Mouse (Mus musculus) cerebellum, postnatal 25 days (tissue): Measurements from ENCODE around the gene Deaf1.

ENCODE experiments used
- DNase-seq, 2 experiments: peaks; one replicate each; pipeline ENCODE4 v3.0.0; 2021; ENCODE audit warnings: mixed read lengths in 2 of 2

Deaf1 gene

DNA sequence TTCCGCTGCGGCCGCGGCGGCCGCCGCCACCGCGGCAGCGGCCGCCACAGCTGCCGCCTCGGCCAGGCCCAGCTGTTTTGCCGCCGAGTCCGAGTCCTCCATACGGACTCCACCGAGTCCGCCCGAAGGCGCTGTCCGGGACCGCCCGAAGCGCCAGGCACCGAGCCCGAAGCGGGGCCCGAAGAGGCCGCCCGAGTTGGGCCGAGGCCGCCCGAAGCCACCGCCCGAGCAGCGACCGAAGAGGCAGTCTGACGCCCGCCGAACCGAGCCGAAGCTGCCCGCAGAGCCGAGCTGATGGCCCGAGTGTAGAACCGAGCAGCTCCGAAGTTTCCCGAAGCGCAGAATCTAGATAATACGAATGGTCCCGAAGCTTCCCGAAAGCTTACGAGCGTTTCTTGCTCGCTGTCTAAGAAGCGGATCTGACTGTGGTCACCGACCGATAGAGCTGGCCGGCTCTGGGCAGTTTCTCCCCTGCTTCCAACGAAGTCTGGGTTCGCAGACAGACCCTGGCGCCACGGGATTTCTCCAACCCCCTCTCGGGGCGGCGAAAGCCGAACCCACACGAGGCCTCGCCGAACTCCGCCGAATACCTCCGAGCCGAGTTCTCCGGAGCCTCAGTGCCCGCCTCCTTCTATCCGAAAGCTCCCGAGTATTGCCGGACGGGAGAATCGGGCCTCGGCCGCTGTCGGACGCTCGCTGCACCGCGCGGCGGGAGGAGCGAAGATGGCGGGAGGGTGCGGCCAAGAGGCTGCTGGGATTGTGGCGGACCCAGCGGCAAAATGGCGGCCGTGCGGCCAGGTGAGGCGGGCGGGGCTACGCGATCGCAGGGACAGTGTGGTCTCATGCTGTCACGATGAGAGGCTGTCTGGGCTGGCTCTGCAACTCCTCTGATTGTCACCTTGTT lies at the start of gene Deaf1, which contains the start of gene Tmem80:
Deaf1 (minus strand) TSS at position 222 of the 904 bp plus-strand sequence.
Tmem80 (plus strand) TSS at position 271 of the 904 bp plus-strand sequence.
- peak; percentile 100 for DNase-seq

DNA sequence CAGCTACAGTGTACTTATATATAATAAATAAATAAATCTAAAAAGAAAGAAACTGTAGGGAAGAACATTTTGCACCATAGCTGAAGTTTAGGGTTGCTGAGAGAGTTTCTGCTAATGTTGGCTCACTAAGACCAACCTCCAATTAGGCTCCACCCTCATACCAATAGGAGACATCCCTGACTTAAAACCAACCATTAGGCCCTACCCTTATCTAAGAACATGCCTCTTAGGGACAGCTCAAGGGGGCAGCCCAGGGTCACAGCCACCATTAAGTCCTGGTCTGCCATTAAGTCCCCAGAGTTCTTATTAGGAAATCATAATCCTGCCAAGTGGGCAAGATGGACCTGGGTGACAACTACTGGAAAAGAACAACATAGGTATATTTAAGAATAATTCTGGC lies 46.9 kb upstream of the Deaf1 start:
- DNase-seq, result no peak

DNA sequence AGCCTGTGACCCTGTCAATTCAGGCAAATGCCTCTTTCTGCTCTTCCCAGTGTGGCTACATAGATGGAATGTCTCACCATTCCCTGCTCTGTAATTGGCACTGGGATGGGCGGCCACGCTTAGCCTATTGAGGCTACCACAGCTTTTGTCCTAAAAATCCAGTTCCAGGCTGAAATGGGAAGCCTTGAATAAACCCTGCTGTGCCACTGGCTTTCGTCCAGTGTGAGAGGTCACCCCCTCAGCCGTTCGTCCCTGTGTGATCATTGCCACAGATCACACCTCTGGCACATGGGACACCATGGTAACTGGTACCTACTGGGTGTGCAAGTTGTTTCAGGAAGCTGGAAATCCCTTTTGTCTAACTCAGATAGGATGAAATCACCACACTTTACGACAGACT lies 46.1 kb upstream of the Deaf1 start:
- no peak for DNase-seq

DNA sequence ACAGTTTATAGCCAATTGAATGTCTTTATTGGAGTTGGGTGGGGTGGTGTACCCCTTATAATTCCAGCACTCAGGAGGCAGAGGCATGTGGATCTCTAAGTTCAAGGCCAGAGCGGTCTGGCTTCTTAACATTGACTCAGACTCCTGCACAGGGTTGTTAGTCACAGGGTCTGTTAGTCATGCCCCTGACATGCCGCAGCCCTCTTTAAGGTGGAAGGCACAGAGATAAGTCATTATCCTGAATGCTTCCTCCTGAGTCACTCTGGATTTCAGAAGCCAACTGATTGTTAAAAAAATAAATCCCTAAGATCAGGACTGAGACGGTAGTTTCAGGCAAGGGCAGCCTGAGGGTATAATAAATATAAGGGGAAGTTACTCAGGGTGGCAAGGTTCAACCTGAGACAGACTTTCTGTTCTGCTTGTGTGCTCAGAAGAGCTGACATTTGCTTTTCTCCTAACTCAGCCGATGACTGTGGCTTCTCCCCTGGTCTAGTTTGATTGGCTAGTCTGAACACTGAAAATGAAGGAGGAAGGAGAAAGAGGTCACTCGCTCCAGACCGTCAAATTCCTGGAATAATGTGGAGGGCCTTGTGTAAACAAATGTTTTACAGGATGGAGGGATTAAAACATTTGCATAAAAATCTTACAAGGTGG lies 44.6 kb upstream of the Deaf1 start:
- no peak for DNase-seq

DNA sequence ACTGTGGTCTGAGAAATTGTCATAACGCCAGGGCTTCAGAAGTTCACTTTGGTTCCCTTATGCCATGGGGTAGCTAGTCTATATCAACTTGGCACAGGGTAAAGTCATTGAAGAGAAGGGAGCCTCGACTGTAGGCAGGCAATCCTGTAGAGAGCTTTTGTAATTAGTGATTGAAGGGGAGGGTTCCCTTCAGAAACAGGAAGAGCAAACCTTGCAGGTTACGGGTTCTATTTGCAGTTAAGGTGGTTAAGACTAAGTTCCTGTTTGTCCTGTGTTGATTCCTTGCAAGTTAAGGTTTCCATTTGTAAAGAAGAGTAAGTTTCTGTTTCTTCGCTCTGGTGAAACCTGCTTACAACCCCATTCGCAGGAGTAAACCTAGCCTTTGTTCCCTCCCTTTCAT lies 42.4 kb upstream of the Deaf1 start:
- DNase-seq, result no peak

DNA sequence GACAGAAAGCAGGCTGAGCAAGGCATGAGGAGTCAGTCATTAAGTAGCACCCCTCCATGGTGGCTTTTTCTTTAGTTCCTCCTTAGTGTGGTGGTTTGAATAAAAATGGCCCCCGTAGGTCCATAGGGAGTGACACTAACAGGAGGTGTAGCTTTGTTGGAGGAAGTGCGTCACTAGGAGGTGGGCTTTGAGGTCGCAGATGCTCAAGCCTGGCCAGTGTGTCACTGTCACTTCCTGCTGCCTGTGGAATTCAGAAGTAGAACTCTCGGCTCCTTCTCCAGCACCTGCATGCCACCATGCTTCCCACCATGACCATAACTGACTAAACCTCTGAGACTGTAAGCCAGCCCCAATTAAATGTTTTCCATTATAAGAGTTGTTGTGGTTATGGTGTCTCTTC lies 39.9 kb upstream of the Deaf1 start:
- no peak for DNase-seq

DNA sequence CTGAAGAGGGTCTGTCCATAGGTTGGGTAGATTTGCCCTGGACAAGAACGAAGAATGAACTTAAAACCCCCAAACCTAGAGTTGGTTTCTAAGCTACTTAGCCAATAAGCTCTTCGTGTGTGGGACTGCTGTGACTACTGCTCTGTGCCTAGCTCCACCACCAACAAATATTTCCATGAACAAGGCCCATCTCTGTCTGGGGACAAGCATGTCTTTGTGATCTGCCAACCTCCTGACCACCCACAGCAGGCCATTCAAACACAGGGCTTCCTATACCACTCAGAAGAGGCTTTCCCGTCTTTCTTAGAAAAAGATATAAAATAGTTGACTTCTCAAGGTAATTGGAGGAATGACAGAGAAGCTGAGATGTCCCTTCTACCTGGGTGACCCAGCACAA lies 37.6 kb upstream of the Deaf1 start:
- DNase-seq, result no peak

DNA sequence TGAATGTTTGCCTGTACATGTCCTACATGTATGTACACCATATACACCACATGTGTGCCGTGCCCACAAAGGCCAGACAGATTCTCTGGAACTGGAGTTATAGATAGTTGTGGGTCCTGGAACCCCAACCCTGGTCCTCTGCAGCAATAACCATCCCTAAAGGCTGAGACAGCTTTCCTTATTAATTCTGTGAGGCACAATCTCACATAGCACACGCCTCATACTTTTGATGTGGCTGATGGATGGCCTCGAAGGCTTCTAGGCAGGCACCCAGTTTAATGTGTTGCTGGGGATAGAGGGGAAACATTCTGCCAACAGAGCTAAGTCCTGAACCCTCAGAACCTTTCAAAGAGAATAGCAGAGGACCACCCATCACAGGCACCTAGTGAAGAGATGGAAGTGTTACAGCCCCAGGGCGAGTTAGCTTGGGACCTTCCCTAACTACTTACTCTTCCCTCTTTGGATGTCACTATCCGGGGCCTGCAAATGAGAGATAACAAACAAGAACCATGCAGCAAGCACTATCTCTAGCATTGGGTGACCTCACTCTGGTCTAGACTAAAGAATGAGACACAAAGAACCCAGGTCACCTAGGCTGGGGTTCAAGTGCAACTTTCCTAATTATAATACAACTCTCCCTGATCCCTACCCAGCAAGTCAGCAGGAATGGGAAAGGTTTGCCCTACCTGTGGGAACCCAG lies 37.0 kb upstream of the Deaf1 start:
- no peak for DNase-seq

DNA sequence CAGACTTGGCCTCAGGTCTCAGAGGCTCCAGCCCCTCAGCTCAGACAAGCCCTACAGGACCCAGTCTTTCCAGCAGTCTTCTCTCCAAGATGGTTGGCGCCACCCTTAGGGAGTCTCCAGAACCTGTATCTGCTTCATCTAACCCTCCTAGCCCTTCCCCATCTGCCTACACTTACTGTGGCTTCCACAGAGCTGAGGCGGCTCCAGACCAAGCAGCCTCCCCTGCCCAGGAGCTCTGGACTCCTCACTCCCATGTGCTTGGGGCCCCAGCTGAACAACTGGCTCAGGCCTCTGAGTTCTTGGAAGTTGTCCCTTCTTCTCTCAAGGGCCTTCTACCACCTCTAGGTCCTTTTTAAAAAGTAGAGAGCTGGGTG lies 36.2 kb upstream of the Deaf1 start:
- no peak for DNase-seq

DNA sequence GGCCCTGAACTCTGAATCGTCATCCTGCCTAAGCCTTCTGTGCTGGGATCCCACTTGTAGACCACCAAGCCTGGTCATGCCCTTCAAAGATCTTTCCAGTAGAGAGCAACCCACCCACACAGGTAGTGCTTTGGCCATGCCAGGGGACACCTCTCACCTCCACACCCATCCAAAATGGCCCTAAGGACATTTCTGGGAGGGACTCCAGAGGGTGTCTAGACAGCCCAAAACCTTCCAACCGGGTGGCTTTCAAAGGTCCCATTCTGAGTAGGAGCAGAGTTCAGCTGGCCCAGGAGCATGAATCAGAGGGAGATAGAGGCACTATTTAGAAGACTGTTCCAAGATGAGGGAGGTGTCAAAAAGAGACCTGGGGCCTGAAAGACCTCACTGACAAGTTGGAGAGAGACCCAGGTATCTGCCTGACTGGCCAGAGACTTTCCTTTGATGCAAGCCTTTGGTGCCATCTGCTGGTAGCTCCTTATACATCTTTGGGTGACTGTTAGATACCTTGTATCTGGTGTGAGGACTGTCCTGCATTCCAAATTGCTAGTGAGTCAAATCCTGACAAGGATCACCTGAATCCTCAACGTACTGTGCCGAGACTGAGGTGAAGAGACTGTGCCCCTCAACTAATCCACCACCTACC lies 35.7 kb upstream of the Deaf1 start:
- DNase-seq, result peak; percentile 78 to 90

DNA sequence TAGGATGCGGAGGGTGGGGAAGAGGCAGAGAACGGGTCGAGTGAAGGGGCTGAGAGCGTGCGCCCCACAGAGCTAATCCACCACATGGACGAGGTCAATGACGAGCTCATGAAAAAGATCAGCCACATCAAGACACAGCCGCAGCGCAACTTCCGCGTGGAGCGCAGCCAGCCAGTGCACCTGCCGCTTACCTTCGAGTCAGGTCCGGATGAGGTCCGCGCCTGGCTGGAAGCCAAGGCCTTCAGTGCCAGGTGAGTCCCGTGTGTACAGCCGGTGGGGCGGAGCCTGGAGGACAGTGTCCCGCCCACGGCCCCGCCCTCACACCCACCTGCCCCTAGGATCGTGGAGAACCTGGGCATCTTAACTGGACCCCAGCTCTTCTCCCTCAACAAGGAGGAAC lies 34.0 kb upstream of the Deaf1 start:
- peak; percentile 79 to 87 for DNase-seq

DNA sequence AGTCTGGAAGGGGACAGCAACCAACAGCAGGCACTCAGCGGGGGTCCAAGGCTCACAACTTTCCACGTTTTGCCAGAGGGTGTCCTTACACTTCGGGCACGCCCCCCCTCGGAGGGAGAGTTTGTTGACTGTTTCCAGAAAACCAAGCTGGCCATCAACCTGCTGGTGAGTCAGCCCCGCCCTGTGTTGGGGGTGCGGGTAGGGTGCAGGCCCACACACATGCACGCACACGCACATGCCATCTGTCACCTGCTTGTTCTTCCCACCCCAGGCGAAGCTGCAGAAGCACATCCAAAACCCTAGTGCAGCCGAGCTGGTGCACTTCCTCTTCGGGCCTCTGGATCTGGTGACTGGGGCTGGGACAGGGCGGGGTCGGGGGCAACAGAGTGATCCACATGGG lies 29.5 kb upstream of the Deaf1 start:
- peak in 1 of 2 experiments; percentile 52 for DNase-seq

DNA sequence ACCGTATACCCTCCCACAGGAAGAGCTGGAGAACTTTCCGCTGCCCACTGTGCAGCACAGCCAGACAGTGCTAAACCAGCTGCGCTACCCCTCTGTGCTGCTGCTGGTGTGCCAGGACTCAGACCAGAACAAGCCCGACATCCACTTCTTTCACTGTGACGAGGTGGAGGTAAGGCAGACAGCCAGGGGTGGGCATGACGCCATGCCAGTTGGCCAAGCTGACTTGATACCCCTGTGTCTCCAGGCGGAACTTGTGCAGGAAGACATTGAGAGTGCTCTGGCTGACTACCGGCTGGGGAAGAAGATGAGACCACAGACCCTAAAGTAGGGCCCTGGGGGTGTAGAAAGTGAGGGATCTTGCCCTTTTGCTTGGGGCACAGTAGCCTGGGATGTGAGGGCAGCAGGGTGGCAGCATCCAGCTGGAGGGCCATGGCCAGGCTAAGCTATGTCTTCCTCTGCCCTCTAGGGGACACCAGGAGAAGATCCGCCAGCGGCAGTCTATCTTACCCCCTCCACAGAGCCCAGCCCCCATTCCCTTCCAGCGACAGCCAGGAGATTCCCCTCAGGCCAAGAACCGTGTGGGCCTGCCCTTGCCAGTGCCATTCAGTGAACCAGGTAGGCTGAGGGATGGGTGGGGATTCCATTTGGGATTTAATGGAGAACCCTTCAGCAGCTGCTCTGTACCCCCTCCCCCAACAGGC lies 28.3 kb upstream of the Deaf1 start:
- peak; percentile 42 to 62 for DNase-seq

DNA sequence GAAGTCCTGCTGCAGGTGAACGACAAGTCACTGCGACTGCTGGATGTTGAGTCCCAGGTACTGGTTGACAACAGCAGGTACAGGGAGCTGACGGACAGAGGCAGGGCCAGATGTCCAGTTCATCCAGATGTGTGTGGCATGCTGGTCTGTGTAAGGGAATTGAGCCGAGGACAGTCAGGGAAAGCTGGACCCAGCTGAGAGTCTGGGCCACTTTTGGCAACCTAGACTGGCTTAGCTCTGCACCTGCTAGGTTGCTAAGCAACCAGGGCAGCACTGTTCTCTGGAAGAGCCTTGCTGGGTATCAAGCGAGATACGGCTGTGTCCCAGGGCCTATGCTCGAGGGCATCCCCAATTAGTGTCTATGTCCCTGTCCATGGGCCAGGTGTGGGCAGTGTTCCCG lies 27.6 kb upstream of the Deaf1 start:
- DNase-seq, result peak in 1 of 2 experiments; percentile 51

DNA sequence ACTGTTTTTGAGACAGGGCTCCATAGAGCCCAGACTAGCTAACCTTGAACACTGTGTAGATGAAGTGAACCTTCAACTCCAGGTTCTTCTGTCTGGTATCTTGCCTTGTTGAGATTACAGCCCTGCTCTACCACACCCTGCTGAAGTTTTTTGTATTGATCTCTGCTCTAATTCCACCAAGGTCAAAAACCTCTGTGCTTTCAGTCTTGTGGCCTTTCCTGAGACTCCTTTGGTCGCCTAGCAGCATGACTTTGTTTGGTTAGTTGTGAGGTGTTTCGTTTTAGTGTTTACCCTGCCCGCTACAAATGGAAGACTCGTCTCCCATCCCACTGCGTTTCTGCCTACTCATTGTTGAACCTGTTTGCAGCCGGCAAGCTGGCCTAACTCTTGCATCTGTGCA lies 23.6 kb upstream of the Deaf1 start:
- no peak for DNase-seq

DNA sequence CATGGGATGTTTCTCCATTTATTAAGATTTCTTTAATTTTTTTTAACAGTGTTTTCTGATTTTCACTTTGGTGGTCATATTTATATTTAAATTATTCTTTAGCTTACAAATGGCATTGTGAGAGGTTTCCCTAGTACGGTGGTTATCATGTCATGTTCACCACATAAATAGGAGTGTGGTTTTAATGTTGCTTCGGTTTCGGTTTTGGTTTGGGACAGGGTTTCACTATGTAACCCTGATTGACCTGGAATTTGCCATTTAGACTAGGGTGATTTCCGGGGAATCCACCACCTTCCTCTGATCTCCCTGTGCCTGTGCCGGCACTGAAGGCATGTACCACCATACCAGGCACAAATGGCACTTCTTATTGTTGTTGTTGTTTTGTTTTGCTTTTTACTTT lies 17.3 kb upstream of the Deaf1 start:
- no peak for DNase-seq

DNA sequence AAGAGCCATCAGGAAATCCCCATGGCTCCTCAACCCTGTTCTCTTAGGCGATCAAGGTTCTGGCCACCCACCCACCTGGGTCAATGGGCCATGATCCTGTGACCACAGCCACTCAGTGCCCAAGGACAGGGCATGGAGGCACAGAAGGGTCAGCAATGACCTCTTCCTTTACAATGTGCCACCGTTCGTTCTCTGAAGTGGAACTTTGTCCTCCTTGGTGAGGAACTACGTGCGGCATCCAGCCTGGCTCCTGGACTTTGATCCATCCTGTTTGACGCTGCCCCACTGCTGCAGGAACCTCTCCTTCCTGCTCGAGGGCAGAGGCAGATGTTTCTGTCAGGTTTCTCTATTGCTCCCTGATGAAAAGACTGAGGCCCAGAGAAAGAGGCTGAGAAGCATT lies 16.2 kb upstream of the Deaf1 start:
- DNase-seq, result no peak

DNA sequence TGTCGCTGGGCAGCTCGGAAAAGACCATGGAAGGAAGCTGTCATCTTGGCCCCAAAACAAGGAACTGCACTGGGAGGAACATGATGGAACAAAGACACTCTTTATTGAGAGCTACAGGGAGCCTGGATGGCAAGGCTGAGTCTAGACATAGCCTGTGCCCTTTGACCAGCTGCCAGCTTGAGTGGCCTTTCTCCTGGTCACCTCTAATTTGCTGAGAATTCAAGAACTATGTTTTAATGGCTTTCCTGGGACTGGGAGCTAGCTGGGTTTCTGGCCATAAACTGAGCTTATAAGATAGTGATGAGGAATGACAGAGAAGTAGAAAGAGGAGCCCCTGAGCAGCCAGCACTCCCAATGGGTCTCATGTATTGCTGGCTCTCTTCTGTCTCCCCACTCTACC lies 15.7 kb upstream of the Deaf1 start:
- no peak for DNase-seq

DNA sequence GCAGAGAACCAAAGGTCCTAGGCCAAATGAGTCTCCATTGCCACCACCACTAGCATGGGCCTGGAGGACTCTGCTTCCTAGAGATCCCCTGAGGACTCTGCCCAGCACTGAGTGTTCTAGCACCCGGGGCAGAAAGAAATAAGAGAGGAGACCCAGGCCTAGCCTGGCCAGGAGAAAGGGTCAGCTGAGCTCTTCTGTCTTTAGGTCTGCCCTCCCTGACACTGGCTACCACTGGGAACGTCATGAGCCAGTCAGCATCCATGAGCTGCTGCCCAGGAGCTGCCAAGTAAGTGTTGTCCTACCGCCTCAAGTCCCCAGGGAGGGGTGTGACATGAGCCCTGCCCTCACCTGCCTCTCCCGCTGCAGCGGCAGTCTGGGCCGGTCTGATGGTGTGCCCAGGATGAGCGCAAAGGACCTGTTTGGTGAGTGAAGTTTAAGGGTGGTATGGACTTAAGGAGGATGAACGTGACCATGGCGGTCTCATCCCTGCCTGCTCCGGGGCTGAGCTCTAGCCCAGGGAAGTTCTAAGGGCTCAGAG lies 14.3 kb upstream of the Deaf1 start:
- DNase-seq, result no peak

DNA sequence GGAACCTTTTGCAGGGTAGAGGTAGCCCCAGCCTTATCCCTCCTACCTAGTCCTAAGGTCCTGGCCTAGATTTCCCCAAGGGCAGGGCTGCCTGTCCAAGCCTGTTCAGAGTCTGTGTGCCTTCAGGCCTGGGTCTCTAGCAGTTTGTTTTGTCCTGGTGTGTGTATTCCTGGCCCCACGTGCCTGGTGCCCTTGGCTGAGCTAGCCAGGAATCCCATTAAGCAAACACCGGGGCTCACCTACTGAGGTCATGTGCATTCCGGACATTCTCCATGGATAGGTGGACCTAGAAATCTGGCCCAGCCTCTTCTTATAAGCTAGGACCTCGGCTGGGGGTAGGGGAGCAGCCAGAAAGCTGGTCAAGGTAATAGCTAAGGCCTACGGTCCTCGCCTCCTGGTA lies 13.0 kb upstream of the Deaf1 start:
- no peak for DNase-seq

DNA sequence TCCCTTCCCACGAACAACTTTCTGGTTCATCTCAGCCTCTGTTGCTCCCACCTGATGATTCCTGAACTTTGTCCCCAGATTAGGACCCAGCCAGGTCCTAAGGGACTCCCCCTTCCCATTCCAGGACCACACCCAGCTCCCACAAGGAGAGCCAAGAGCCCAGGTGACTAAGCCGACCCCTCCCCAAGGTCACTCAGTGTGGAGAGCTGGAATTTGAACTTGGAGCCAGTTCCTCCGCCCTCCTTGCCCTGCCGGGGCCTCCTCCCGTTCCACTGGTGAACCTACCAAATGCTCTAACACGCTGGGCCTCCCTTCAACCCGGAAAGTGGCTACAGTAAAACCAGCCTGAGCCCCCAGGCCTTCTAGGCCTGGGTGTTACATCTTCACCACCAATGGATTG lies 12.5 kb upstream of the Deaf1 start:
- DNase-seq, result no peak

DNA sequence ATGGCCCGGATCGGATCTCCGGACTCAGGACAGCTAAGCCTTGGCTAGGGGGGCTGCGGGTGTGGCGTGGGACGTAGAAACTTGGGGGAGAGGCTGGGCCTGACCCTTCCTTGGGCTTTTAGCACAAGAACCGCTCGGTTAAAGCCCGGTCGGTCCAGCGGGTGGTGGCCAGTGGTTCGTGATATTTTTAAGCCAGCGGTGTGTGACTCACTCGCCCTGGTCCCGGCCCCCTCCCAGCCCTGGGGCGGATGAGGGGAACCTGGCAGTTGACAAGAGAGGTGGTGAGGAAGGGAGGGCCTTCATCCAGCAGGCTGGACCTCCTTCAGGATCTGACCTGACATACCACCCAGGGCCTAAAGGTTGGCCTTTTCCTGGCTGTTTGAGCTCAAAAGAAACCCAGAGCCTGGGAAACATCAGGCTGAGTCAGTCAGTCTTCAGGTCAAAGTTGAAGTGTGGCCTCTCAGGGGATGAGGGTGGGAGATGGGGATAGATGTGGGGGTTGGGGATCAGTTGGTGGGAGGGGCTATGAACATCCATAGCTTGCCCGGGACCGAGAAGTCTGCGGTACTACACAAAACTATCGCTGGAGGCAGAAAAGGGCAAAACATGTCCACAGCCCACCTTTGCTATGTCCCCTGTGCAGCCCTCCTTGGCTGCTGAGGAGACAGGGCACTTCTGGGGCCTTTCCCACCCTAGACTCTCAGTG lies 11.9 kb upstream of the Deaf1 start:
- no peak for DNase-seq
